Mouse (Mus musculus) E14TG2a.4 (cell line): ENCODE results near the gene Csnk1d.

ENCODE experiments used
- CTCF ChIP-seq: conservative IDR thresholded peaks from 2 replicates; pipeline ENCODE4 v1.5.1; 2014; ENCODE audit warnings: low read length
- POU5F1 ChIP-seq: IDR thresholded peaks from 2 replicates; pipeline ENCODE4 v1.6.1; 2014; ENCODE audit warnings: low read length, borderline replicate concordance

DNA sequence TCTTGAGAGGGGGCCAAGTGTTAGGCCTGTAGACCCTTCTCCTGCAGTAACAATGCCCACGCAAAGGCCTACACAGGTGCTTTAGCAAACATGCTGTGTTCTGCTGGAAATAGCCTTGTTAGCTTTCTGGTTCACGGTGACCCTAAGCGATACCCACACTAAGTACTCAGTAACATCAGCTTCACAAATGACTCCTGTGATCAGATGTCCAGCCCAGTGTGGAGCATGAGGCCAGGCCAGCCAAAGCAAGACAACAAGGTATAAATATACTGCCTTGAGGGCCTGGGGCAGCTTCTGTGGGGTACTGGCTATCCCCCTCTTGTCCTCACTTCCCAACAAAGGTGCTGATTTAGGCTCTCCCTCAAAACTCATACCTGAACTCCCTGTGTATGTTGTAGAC, 1.9 kb upstream of the Csnk1d start:
- TF ChIP-seq CTCF (no peak), POU5F1 (no peak)
